Mouse (Mus musculus): ENCODE data around the gene Cisd1.
"Not testable (repeated sequence)": the region's sequence is repeated elsewhere in the genome, so short reads cannot be mapped to it uniquely, and the experiment has no call there.

Cisd1 gene

DNA sequence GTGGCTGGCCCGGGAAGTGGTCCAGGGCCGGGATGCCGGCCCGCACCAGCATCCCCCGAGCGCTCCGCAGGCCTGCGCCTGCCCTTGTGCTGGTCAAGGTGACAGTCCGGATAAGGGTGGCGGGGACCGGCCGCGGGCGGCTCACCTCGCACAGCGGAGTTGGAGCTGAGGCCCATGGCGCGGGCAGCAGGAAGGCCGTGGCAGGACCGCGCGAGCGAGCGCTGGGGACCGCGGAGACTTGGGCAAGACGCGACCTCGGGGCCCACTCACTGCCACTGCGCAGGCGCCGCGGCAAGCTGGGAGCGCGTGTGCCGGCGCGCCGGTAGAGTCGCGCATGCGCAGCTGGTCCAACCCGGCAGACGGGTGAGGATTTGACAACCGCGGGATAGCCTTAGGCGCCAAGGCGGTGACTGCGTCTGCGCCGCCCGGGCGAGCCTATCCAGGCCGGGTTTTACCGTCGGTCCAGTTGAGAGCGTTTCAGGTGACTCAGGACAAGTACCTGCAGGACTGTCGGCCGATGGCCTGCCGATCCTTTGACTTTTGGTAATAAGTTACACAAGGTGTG, at the start of gene Cisd1:
Cisd1 (minus strand) TSS at position 376 of the 565 bp plus-strand sequence.
- DNase-seq (ENCODE audit: extremely low spot score, low spot score) = peak; percentile 94

DNA sequence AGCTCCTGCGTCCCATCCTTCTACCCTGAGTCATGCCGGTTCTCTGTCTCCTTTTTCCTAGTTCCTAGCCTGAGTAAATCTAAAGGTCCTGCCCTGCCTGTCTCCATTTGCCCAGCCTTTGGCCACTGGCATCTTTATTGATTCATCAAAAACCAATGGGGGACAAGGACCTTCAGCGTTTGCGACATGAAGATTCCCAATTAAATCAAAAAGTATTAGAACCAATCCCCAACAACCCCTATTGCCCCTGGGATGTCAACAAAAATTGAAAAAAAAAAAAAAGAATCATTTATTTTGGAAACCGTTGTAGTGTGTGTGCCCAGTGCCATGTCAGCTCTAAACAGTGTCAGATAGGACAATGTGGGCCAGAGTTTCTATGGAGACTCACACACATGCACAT, 44.6 kb upstream of the Cisd1 start:
- DNase-seq (ENCODE audit: extremely low spot score, low spot score) = no peak

DNA sequence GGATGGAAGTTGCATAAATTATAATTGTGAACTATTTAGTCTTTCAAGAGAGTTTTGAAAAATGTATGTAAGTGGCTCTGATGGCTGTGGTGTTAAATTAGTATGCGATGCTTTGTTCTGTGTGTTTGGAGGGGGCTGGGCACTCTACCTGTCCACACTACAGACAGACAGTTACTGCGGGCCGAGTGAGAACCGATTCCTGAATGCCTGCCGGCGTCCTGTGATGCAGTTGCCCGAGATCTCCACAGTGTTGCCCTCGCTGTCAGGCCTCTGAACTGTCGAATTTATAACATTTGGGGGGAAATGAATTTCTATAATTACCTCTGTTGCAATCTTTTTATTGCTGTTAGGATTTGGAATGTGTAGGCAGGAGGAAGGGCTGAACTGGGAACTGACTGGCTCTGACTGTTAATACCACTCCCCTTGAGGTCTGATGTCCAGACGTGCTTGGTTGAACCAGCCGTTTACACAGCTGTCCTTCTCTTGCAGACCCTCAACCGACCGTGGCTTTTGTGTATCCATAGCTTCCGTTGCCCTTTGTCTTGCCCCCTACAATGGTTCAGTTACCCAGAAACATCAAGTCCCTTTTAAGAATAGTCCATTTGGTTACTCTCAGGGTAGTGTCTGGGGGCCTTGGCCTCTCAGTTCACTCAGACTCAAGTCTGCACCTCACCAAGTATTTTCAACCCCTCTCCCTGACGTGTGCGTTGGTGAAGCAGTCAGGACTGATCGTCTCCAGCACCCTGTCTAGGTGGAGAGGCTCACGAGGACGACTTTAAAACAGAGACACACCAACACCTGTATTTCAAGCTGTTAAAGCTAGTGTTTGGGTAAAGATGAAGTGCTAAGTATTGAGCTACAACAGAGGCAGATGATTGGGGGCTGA, 39.6 kb upstream of the Cisd1 start:
- DNase-seq (ENCODE audit: extremely low spot score, low spot score) = no peak

DNA sequence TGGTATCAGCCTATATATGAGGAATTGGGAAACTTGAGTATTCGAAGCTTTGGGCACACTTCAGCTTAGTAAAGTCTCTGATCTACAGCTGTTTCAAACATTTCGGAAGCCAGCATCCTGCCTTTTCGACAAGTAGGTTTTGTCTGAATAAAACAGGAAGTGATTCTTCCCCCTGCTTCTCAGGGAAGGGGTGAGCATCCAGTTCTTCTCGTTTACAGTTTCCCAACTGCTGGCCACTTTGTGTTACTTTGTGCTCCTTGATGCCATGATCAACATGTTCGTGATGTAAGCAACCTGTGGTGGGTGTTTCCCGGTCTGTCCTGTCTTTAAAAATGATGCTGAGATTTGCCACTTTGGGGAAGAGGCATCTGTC, 38.8 kb upstream of the Cisd1 start:
- DNase-seq (ENCODE audit: extremely low spot score, low spot score) = not testable (repeated sequence)

DNA sequence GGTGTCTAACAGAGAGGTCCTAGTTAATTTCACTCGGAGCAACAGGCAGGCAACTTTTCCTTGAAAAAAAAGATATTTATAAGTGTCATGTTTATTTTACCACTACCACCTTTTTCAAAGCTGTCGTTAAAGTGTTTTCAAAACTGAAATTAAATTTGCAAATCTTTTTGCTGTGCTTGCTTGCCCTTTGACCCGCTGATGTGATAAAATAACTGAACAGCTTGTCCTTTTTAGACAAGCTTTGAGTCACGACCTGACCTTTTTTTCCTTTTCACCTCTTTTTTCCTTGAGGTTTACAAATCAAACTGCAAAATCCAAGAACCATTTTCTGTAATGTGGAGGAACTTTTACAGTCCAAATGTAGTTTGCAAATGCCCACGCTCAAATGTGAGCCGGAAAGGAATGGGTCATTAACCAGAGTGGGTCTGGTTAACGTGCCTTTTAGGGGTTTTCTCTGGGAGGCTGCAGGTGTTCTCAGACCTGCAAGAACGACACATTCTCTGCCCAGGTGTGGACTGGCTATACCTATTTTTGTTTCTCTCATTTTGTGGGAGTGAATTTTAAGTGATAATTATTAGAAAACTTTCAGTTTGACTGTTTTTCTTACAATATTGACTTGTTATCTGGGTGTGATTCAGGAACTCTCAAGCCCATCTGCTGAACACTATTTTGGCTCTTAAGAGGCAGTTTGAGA, 38.3 kb upstream of the Cisd1 start:
- DNase-seq (ENCODE audit: extremely low spot score, low spot score) = no peak

GRCm38 (mm10) chr10:71382109-71382508, 37.4 kb upstream of the Cisd1 start:
- no peak for DNase-seq (ENCODE audit: extremely low spot score, low spot score)

DNA sequence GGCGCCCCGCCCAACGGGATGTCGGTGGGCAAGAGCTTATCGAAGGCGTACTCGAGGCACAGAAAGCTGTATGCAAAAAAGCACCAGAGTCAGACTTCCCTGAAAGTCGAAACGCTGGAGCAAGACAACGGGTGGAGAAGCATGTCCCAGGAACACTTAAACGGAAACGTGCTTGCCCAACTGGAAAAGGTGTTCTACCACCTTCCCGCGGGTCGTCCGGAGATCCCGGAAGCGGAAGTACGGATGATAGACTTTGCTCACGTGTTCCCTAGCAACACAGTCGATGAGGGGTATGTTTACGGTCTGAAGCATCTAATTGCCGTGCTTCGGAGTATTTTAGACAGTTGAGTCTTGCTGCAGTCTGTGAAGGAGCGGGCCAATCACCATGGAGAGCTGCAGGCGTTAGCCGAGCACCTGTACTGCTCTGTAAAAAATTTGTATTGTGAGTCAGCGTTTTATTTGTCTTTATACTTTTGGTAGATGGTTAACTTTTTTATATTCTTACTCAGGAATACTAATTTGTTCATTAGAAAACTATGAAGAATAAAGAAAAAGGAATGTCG, 36.8 kb upstream of the Cisd1 start:
- DNase-seq (ENCODE audit: extremely low spot score, low spot score) = no peak

GRCm38 (mm10) chr10:71380406-71380805, 35.7 kb upstream of the Cisd1 start:
- no peak for DNase-seq (ENCODE audit: extremely low spot score, low spot score)

GRCm38 (mm10) chr10:71376014-71376413, 31.3 kb upstream of the Cisd1 start:
- DNase-seq (ENCODE audit: extremely low spot score, low spot score) = no peak

DNA sequence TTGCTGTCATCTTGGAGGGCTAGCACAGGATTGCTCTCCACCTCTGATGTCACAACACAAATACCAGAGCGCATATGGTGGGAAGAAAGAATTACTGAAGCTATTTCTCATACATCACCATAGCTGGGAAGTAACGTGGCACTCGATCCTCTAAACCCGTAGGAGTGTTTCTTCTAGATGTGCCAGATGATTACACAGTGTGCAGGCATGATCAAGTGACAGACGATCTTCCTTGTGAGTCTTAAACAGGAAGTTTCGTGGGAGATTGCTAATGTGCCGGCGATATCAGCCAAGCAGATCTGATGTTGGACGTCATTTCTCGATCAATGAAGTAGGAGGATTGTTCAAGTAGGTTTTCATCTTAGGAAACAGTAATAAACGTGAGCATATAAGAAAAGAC, 29.0 kb upstream of the Cisd1 start:
- no peak for DNase-seq (ENCODE audit: extremely low spot score, low spot score)

GRCm38 (mm10) chr10:71371881-71372280, 27.1 kb upstream of the Cisd1 start:
- DNase-seq (ENCODE audit: extremely low spot score, low spot score) = no peak

DNA sequence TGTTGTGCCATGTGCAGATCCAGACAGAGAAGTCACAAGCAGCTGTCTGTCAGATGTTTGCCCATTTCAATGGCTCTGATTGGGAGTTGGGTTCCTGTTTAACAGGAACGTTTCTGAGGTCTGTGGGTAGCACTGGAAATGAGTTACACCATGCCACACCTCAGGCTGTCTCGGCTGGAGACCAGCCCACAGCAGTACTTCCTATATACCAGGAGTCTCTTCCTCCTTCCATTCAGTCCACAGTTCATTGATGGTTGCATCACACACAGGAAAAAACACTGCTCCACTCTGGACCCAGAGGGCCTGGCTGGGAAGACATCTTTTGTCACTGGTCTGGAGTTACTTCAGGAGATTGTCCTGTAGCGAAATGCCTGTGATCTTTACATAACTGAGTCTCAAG, 24.7 kb upstream of the Cisd1 start:
- no peak for DNase-seq (ENCODE audit: extremely low spot score, low spot score)

GRCm38 (mm10) chr10:71368128-71368940, 23.6 kb upstream of the Cisd1 start:
- DNase-seq (ENCODE audit: extremely low spot score, low spot score) = no peak

- no peak for DNase-seq (ENCODE audit: extremely low spot score, low spot score)
Measured at GRCm38 (mm10) chr10:71363858-71364257, 19.1 kb upstream of the Cisd1 start.

DNA sequence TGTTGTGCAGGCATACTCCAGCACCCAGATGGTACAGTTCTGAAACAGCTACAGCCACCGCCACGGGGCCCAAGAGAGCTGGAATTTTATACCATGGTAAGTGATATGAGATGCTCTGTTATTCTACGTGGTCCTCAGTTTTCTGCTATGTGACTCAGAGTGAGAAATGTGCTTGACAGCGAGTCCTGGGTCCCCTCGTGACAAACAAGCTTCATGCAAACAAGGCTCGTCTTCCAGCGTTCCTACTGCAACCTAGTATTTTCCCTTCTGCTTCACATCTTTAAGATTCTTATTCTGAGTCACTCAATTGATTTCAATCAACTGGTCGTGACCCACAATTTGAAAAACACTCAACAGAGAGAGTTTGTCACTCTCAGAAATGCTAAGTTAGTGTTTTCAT, 18.7 kb upstream of the Cisd1 start:
- DNase-seq (ENCODE audit: extremely low spot score, low spot score) = no peak

DNA sequence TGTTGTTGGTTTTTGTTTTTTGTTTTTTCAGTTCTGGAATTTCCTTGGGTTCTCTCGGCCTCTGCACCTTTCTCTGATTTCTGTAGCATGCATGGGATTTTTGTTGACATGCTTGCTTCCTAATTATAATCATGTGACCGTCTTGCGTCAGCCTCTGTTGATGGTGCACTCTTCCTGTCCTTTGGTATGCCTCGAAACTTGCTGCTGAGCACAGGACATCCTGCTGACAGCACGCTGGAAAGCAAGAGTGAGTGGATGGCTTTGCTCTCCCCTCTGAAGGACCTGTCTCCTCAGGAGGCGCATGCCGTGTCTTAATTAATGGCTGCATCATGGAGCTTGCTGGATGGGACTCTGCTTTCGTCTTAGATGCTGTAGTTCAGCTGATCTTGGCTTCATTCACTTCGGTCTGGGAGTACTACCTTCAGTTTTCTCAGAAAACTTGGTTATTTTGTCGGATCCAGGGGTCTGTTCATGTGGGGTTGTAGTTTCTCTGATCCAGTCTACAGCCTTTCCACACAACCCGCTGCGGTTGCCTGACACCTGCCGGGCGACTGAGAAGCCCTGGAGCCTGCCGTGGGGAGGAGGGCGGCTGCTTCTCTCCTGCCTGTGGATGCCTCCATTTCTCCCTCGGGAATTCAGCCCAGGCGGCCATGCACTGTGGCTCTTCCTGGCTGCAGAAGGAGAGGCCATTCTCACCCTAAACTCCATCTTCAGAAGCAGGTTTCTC, 17.2 kb upstream of the Cisd1 start:
- no peak for DNase-seq (ENCODE audit: extremely low spot score, low spot score)

- no peak for DNase-seq (ENCODE audit: extremely low spot score, low spot score)
Measured at GRCm38 (mm10) chr10:71361044-71361443, 16.3 kb upstream of the Cisd1 start.

DNA sequence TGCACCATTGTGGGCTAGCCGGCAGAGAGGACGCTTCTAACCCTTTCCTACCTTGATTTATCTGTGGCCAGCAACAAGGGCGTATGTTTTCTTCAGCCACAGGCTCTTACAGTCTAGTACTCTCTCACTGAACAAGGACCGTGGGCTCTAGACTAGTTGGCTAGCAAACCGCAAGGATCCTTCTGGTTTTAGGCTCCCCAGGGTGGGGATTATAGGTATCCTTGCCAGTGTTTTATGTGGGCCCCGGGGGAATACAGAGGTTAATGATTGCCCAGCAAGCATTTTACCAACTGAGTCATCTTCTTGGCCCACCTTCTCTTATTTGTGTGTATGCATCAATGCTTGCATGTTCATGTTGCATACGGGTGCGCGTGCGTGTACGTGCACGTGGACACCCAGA, 10.2 kb upstream of the Cisd1 start:
- no peak for DNase-seq (ENCODE audit: extremely low spot score, low spot score)

DNA sequence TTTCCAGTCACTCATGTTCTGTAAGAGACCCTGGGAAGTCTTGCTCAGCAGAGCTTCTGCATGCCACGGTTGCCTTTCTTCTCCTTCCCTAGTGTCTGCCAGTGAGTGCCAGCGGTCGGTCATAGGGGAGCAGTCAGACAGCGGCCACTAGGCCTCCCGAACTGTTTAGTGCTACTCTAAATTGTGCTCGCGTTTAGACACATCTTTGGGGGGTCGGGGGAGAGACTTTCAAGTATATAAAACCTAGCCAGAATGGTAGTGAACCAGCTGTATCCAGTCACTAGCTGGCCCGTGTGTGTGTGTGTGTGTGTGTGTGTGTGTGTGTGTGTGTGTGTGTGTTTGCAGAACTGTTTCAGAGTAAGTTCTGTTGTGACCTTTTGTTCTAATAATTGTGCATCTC, 9.1 kb upstream of the Cisd1 start:
- no peak for DNase-seq (ENCODE audit: extremely low spot score, low spot score)

- no peak for DNase-seq (ENCODE audit: extremely low spot score, low spot score)
Measured at GRCm38 (mm10) chr10:71351301-71351700, 6.5 kb upstream of the Cisd1 start.

- DNase-seq (ENCODE audit: extremely low spot score, low spot score) = no peak
Measured at GRCm38 (mm10) chr10:71349290-71349689, 4.5 kb upstream of the Cisd1 start.
